21 mouse cellular contexts compared by ENCODE assay signal in the genomic region with DNA sequence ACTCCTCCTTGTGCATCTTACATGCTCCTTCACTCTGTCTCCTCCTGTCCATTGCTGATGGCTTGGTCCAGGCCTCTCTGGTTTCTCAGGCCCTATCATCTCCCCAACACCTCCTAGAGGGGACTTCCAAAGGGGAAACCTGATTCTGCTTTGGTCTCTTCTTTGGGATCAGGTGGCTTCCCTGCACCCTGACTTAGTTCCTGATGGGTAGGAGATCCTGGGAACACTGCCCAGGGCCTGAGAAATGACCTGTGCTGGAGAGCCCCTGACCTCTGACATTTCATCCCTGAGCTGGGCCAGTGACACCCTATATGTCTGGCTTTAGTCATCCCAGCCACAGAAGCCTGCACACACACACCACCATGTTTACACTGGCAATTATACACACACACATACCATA. TPM values are rescaled to one million over a fixed set of nuclear protein-coding genes. Genes with fewer than 3 reads are reported as not detected.
DNase-seq lines count a peak whose midpoint lies in the region; TF ChIP-seq lines count a peak whose summit lies in the region.
"Had no signal": no experiment of that assay in that cellular context is flagged by ENCODE, and none has a peak within 500 bp of the region (broad histone marks: within the 10 kb centered on the region; RNA-seq: fewer than 3 reads in every experiment).

No protein-coding gene starts in this region.

- H3K9ac ChIP-seq in ES-E14 (ENCODE audit: insufficient read depth, low read depth, low read length, poor library complexity, severe bottlenecking): no peak overlapping the region
- H3K9ac ChIP-seq: forebrain, embryonic 13.5 days; forebrain, postnatal 0 days; hindbrain, embryonic 14.5 days had no signal

- in situ Hi-C loops in ES-E14 (cut with MboI; ENCODE audit: low sequenced_read_pairs in 2 of 2, unreplicated experiment in 2 of 2): no loop called here

- H3K4me1 ChIP-seq in ES-E14 (ENCODE audit: control insufficient read depth in 2 of 2, insufficient read depth in 2 of 2, low read length in 2 of 2, poor library complexity in 1 of 2): peaks cover 0 to 3% of the 10 kb centered on the region in 2 experiments; a peak in 1 of 4 replicates

- peak overlapping the region; percentile 25; the same call in 1 of the 2 replicates for H3K27ac ChIP-seq in ES-E14 (ENCODE audit: insufficient read depth, low read depth, low read length, poor library complexity, severe bottlenecking)
- H3K27ac ChIP-seq: forebrain, embryonic 10.5 days; forebrain, embryonic 13.5 days; heart, adult 2 months; hindbrain, embryonic 10.5 days; hindbrain, embryonic 14.5 days; hindbrain, postnatal 0 days had no signal

- no peaks in the 10 kb centered on the region for H3K36me3 ChIP-seq in ES-E14 (ENCODE audit: control insufficient read depth, insufficient read depth, low read length, poor library complexity, severe bottlenecking)
- H3K36me3 ChIP-seq: forebrain, embryonic 10.5 days; G1E; hindbrain, embryonic 10.5 days had no signal

- H3K4me3 ChIP-seq in ES-E14 (ENCODE audit: insufficient read depth in 1 of 2, low read depth in 1 of 2, low read length in 2 of 2, poor library complexity in 1 of 2, severe bottlenecking in 1 of 2): no peak overlapping the region
- H3K4me3 ChIP-seq: forebrain, embryonic 10.5 days; forebrain, embryonic 13.5 days; heart, adult 2 months; hindbrain, embryonic 10.5 days had no signal

- H3K9me3 ChIP-seq in ES-E14 (ENCODE audit: control insufficient read depth, insufficient read depth, low read depth, low read length): no peaks in the 10 kb centered on the region
- H3K9me3 ChIP-seq: forebrain, embryonic 10.5 days; forebrain, embryonic 13.5 days; G1E; hindbrain, embryonic 10.5 days had no signal

- DNase-seq in gastrocnemius, adult 18-20 months (ENCODE audit: low spot score): peak; percentile 90
- DNase-seq in gastrocnemius, postnatal 4 days (ENCODE audit: low spot score in 2 of 2): no peak
- no peak for DNase-seq in ES-E14 (ENCODE audit: low read depth, low spot score)
- DNase-seq in gastrocnemius, postnatal 25 days: peak; percentile 82
- no peak for DNase-seq in heart, postnatal 10 days
- DNase-seq in heart, adult 9 months (ENCODE audit: low spot score in 2 of 2): no peak
- DNase-seq: adrenal gland, postnatal 10 days; adrenal gland, postnatal 36 days; cerebellum, adult 18-20 months; cerebellum, adult 9-10 months; cerebellum, postnatal 14 days; forebrain, postnatal 0 days; heart, postnatal 36 days; kidney, adult 2 months had no signal

- intact Hi-C loops in heart, postnatal 10 days (cut with DNase I): no loop called here

TF ChIP-seq in ES-E14, 5 proteins besides CTCF, POLR2A, EP300 and RAD21:
- TF ChIP-seq ZNF384 (IDR thresholded peaks at IDR 0.05; ENCODE audit: low read depth, low read length) (no peak), MAFK (IDR thresholded peaks at IDR 0.05; ENCODE audit: insufficient read depth, low read depth, low read length) (no peak), ZC3H11A (IDR thresholded peaks at IDR 0.05; ENCODE audit: borderline replicate concordance, low read depth, low read length) (no peak), CHD2 (IDR thresholded peaks at IDR 0.05; ENCODE audit: low read depth, low read length) (no peak), HCFC1 (IDR thresholded peaks at IDR 0.05; ENCODE audit: borderline replicate concordance, insufficient read depth, low read length) (no peak)

RNA-seq across cellular contexts. Expression of gene Spns2, which starts 17.9 kb away (rescaled TPM):
- 10 to 100 TPM; 26.5 to 42.7 TPM for total RNA-seq in gastrocnemius, adult 18-20 months (2021)
- total RNA-seq in gastrocnemius, postnatal 4 days (2021): 10 to 100 TPM; 12.7 to 14.8 TPM
- 2.4 and 3.3 TPM in 2 replicates for total RNA-seq in ES-E14 (2012; rRNA removed)
- total RNA-seq in gastrocnemius, postnatal 25 days (2021): 10 to 100 TPM; 12.4 to 16.9 TPM
- total RNA-seq in heart, postnatal 10 days (2021): 10 to 100 TPM; 18.0 to 19.5 TPM

RNA-seq across cellular contexts. Expression of gene Spns3, which starts 42.7 kb away (rescaled TPM):
- under 1 TPM; 0.19 to 0.39 TPM for total RNA-seq in gastrocnemius, adult 18-20 months (2021)
- under 1 TPM; 0.16 to 0.17 TPM for total RNA-seq in gastrocnemius, postnatal 4 days (2021)
- total RNA-seq in ES-E14 (2012; rRNA removed): 0.32 and 1.9 TPM in 2 replicates
- total RNA-seq in gastrocnemius, postnatal 25 days (2021): under 1 TPM; 0.11 to 0.26 TPM
- under 1 TPM in 1 of 2 experiments, not detected in 1; 0.07 TPM for total RNA-seq in heart, postnatal 10 days (2021)
- total RNA-seq: forebrain, postnatal 0 days; heart, adult 2 months had no signal

Comparison
In these comparisons a context has a peak if more than half of its experiments do, and no peak if none do; other contexts are left out.
1. DNase-seq: peak in gastrocnemius, adult 18-20 months (single experiment) and gastrocnemius, postnatal 25 days (single experiment); none in gastrocnemius, postnatal 4 days (0 of 2), ES-E14 (single experiment), heart, postnatal 10 days (0 of 2) and heart, adult 9 months (0 of 2).